Mouse (Mus musculus) megakaryocyte-erythroid progenitor cell, adult 5-6 weeks (primary cell): ENCODE measurements around the gene Pm20d1. TPM values are rescaled to one million over a fixed set of nuclear protein-coding genes. Genes with fewer than 3 reads are reported as not detected.

ENCODE experiments used
- ATAC-seq: replicated peaks from 2 replicates; pipeline ENCODE4 v1.8.0; 2016; ENCODE audit warnings: mild to moderate bottlenecking, inconsistent platforms; ENCODE audit not compliant: severe bottlenecking, poor library complexity, low FRiP score, low TSS enrichment
- total RNA-seq, 2 experiments: library from RNA; stranded (forward) in 1 of 2; stranded (reverse) in 1 of 2; fragments of 200-1000, 215-1000 nt in 1 of 2; fragments of >200 nt in 1 of 2; fragmentation: Nextera tagmentation in 1 of 2; gene quantifications; 2 replicates each; pipeline ENCODE4 v1.2.3; 2014 to 2017

Gene Pm20d1
- total RNA-seq, 2 experiments from 2014 or later: not detected

GRCm38 (mm10) chr1:131869561-131869960 lies 72.4 kb downstream of the Pm20d1 start:
- ATAC-seq: no peak

Other genes with a start within 250 kb of the Pm20d1 start
- not detected in 2 replicates for gene Avpr1b, start 198.1 kb upstream of the Pm20d1 start, total RNA-seq (2014; fragmentation: Nextera tagmentation)
- not detected in 2 replicates for gene Avpr1b, start 198.1 kb upstream of the Pm20d1 start, total RNA-seq (2017)
- 337 and 406 TPM in 2 replicates for gene Ctse, start 159.1 kb upstream of the Pm20d1 start, total RNA-seq (2014; fragmentation: Nextera tagmentation)
- gene Ctse, start 159.1 kb upstream of the Pm20d1 start, total RNA-seq (2017): 141 and 329 TPM in 2 replicates
- not detected in 2 replicates for gene Rab7b, start 108.7 kb upstream of the Pm20d1 start, total RNA-seq (2014; fragmentation: Nextera tagmentation)
- gene Rab7b, start 108.7 kb upstream of the Pm20d1 start, total RNA-seq (2017): 1.3 and 1.5 TPM in 2 replicates
- not detected in 2 replicates for gene Slc26a9, start 53.4 kb upstream of the Pm20d1 start, total RNA-seq (2014; fragmentation: Nextera tagmentation)
- not detected in 2 replicates for gene Slc26a9, start 53.4 kb upstream of the Pm20d1 start, total RNA-seq (2017)
- 4.1 and 5.2 TPM in 2 replicates for gene Slc41a1, start 30.1 kb downstream of the Pm20d1 start, total RNA-seq (2014; fragmentation: Nextera tagmentation)
- 6.1 and 8.2 TPM in 2 replicates for gene Slc41a1, start 30.1 kb downstream of the Pm20d1 start, total RNA-seq (2017)
- gene Rab29, start 69.8 kb downstream of the Pm20d1 start, total RNA-seq (2014; fragmentation: Nextera tagmentation): 7.9 and 18.1 TPM in 2 replicates
- gene Rab29, start 69.8 kb downstream of the Pm20d1 start, total RNA-seq (2017): 10.1 and 10.9 TPM in 2 replicates
- gene Nucks1, start 113.2 kb downstream of the Pm20d1 start, total RNA-seq (2014; fragmentation: Nextera tagmentation): 155 and 223 TPM in 2 replicates
- gene Nucks1, start 113.2 kb downstream of the Pm20d1 start, total RNA-seq (2017): 308 and 361 TPM in 2 replicates
- gene Slc45a3, start 165.6 kb downstream of the Pm20d1 start, total RNA-seq (2014; fragmentation: Nextera tagmentation): 19.5 and 39.2 TPM in 2 replicates
- gene Slc45a3, start 165.6 kb downstream of the Pm20d1 start, total RNA-seq (2017): 12.0 and 14.8 TPM in 2 replicates
- 97.8 and 135 TPM in 2 replicates for gene Elk4, start 210.2 kb downstream of the Pm20d1 start, total RNA-seq (2014; fragmentation: Nextera tagmentation)
- gene Elk4, start 210.2 kb downstream of the Pm20d1 start, total RNA-seq (2017): 88.1 and 90.9 TPM in 2 replicates